Mouse (Mus musculus): Measurements from ENCODE around the gene Gm36245. TPM values are rescaled to one million over a fixed set of nuclear protein-coding genes. Genes with fewer than 3 reads are reported as not detected.

Gene Gm36245
- polyA plus RNA-seq (2015; fragmentation: Nextera tagmentation; extraction: Ambion mirVana): not detected in 2 replicates

GRCm38 (mm10) chr15:77598958-77599357 lies at the start of gene Gm36245:
Gm36245 (plus strand) TSS chr15:77599258.
- Histone ChIP-seq H3K9me3 (ENCODE audit: control insufficient read depth, low read length) (no peaks in the 10 kb centered on the region), H3K27ac (ENCODE audit: low read depth, low read length) (no peak within 1 kb of the TSS), H3K36me3 (ENCODE audit: control insufficient read depth, insufficient read depth, low read length) (no peaks in the 10 kb centered on the region), H3K4me2 (ENCODE audit: low read length) (no peak within 1 kb of the TSS), H3K4me1 (ENCODE audit: control insufficient read depth, insufficient read depth, low read depth, low read length) (no peaks in the 10 kb centered on the region), H3K4me3 (ENCODE audit: low read length) (no peak within 1 kb of the TSS), H3K9ac (ENCODE audit: low read depth, low read length) (no peak within 1 kb of the TSS), H3K27me3 (replicated peaks; ENCODE audit: control insufficient read depth, insufficient read depth, low read length) (no peaks in the 10 kb centered on the region)
- WGBS: 82% methylated on average over 1 of the region's 1 CpGs
- no peak for ATAC-seq

DNA sequence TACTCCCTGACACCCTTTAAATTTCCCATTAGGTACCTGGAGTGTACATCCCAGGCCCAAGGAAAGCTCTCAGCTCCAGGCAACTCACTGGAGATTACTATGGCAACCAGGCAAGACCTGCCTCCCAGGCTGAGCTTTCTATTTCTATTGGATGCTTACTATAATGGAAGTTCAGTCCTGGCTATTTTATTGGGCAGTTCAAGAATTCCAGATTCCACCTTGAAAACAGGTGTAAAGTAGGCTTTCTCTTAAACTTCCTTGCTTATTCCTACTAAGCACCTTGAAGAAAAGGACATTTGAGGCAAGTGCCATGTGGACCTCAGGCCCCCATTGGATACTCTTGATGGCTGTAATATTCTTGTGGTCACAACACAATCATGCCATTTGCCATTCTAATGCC lies 37.3 kb upstream of the Gm36245 start, which contains the start of gene 1700025B11Rik:
TSS of gene 1700025B11Rik (minus strand) at position 101 of the 400 bp plus-strand sequence.
- Histone ChIP-seq H3K4me2 (ENCODE audit: low read length) (no peak within 1 kb of the TSS), H3K9me3 (ENCODE audit: control insufficient read depth, low read length) (no peaks in the 10 kb centered on the region), H3K36me3 (ENCODE audit: control insufficient read depth, insufficient read depth, low read length) (no peaks in the 10 kb centered on the region), H3K9ac (ENCODE audit: low read depth, low read length) (no peak within 1 kb of the TSS), H3K27me3 (replicated peaks; ENCODE audit: control insufficient read depth, insufficient read depth, low read length) (no peaks in the 10 kb centered on the region), H3K4me3 (ENCODE audit: low read length) (no peak within 1 kb of the TSS), H3K27ac (ENCODE audit: low read depth, low read length) (no peak within 1 kb of the TSS), H3K4me1 (ENCODE audit: control insufficient read depth, insufficient read depth, low read depth, low read length) (no peaks in the 10 kb centered on the region)
- no peak for ATAC-seq

DNA sequence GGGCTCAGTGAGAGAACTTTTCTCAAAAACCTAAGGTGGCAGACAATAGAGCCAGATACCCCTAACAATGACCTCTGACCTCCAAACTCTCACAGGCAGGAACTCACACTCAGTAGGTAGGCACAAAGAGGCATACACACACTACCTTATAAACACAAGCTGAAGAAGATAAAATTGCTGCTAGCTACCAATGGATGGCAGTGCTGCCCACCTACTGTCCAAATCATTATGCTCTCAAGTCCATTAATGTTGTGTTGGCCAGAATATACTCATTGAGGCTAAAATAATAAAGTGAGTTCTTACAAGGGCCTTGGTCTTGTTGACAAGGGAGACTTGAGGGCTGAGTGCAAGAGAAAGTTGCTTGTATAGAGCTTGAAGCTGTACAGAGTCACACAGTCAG lies 35.8 kb upstream of the Gm36245 start:
- H3K27ac ChIP-seq (ENCODE audit: low read depth, low read length): no peak overlapping the region
- no peaks in the 10 kb centered on the region for H3K36me3 ChIP-seq (ENCODE audit: control insufficient read depth, insufficient read depth, low read length)
- H3K4me3 ChIP-seq (ENCODE audit: low read length): no peak overlapping the region
- no peaks in the 10 kb centered on the region for H3K4me1 ChIP-seq (ENCODE audit: control insufficient read depth, insufficient read depth, low read depth, low read length)
- no peaks in the 10 kb centered on the region for H3K27me3 ChIP-seq (replicated peaks; ENCODE audit: control insufficient read depth, insufficient read depth, low read length)
- ATAC-seq: no peak
- H3K9me3 ChIP-seq (ENCODE audit: control insufficient read depth, low read length): no peaks in the 10 kb centered on the region
- no peak overlapping the region for H3K9ac ChIP-seq (ENCODE audit: low read depth, low read length)
- no peak overlapping the region for H3K4me2 ChIP-seq (ENCODE audit: low read length)

- no peak overlapping the region for H3K4me3 ChIP-seq (ENCODE audit: low read length)
- H3K36me3 ChIP-seq (ENCODE audit: control insufficient read depth, insufficient read depth, low read length): no peaks in the 10 kb centered on the region
- no peaks in the 10 kb centered on the region for H3K9me3 ChIP-seq (ENCODE audit: control insufficient read depth, low read length)
- no peak for ATAC-seq
- H3K27me3 ChIP-seq (replicated peaks; ENCODE audit: control insufficient read depth, insufficient read depth, low read length): no peaks in the 10 kb centered on the region
- no peaks in the 10 kb centered on the region for H3K4me1 ChIP-seq (ENCODE audit: control insufficient read depth, insufficient read depth, low read depth, low read length)
- H3K9ac ChIP-seq (ENCODE audit: low read depth, low read length): no peak overlapping the region
- H3K27ac ChIP-seq (ENCODE audit: low read depth, low read length): no peak overlapping the region
- H3K4me2 ChIP-seq (ENCODE audit: low read length): no peak overlapping the region
- 93% methylated on average over 2 of the region's 2 CpGs for WGBS
Measured at GRCm38 (mm10) chr15:77578801-77579200, 20.3 kb upstream of the Gm36245 start.

- ATAC-seq: no peak
- H3K4me3 ChIP-seq (ENCODE audit: low read length): no peak overlapping the region
- no peaks in the 10 kb centered on the region for H3K36me3 ChIP-seq (ENCODE audit: control insufficient read depth, insufficient read depth, low read length)
- no peak overlapping the region for H3K27ac ChIP-seq (ENCODE audit: low read depth, low read length)
- H3K4me2 ChIP-seq (ENCODE audit: low read length): no peak overlapping the region
- H3K4me1 ChIP-seq (ENCODE audit: control insufficient read depth, insufficient read depth, low read depth, low read length): no peaks in the 10 kb centered on the region
- H3K9ac ChIP-seq (ENCODE audit: low read depth, low read length): no peak overlapping the region
- no peaks in the 10 kb centered on the region for H3K9me3 ChIP-seq (ENCODE audit: control insufficient read depth, low read length)
- H3K27me3 ChIP-seq (replicated peaks; ENCODE audit: control insufficient read depth, insufficient read depth, low read length): no peaks in the 10 kb centered on the region
- 95% methylated on average over 4 of the region's 4 CpGs for WGBS
Measured at GRCm38 (mm10) chr15:77579311-77579710, 19.7 kb upstream of the Gm36245 start.

DNA sequence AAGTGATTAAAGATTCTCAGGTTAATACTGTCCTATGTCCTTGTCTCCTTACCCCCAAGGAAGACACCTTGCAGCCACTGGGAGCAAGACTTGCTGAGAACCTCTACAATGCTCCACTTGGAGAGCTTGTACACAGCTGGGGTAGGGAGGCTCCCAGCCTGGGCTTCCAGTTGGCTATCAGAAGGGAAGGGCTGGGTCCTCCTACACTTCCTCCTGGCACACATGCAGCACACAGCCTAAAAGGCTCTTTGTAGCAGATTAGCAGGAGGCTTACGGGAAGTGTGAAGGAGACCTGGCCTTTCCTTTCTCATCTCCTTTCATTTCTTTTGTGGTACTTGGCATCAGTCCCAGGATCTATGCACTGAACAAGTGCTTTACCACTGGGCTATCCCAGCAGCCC lies 17.4 kb upstream of the Gm36245 start:
- Histone ChIP-seq H3K9me3 (ENCODE audit: control insufficient read depth, low read length) (no peaks in the 10 kb centered on the region), H3K9ac (ENCODE audit: low read depth, low read length) (no peak overlapping the region), H3K27me3 (replicated peaks; ENCODE audit: control insufficient read depth, insufficient read depth, low read length) (no peaks in the 10 kb centered on the region), H3K36me3 (ENCODE audit: control insufficient read depth, insufficient read depth, low read length) (no peaks in the 10 kb centered on the region), H3K27ac (ENCODE audit: low read depth, low read length) (no peak overlapping the region), H3K4me2 (ENCODE audit: low read length) (no peak overlapping the region), H3K4me1 (ENCODE audit: control insufficient read depth, insufficient read depth, low read depth, low read length) (no peaks in the 10 kb centered on the region), H3K4me3 (ENCODE audit: low read length) (no peak overlapping the region)
- ATAC-seq: peak; percentile 67
- 16% methylated on average over 1 of the region's 1 CpGs for WGBS

- H3K27ac ChIP-seq (ENCODE audit: low read depth, low read length): no peak overlapping the region
- no peak overlapping the region for H3K4me2 ChIP-seq (ENCODE audit: low read length)
- no peak overlapping the region for H3K9ac ChIP-seq (ENCODE audit: low read depth, low read length)
- ATAC-seq: no peak
- no peak overlapping the region for H3K4me3 ChIP-seq (ENCODE audit: low read length)
- H3K27me3 ChIP-seq (replicated peaks; ENCODE audit: control insufficient read depth, insufficient read depth, low read length): no peaks in the 10 kb centered on the region
- H3K4me1 ChIP-seq (ENCODE audit: control insufficient read depth, insufficient read depth, low read depth, low read length): no peaks in the 10 kb centered on the region
- H3K9me3 ChIP-seq (ENCODE audit: control insufficient read depth, low read length): no peaks in the 10 kb centered on the region
- no peaks in the 10 kb centered on the region for H3K36me3 ChIP-seq (ENCODE audit: control insufficient read depth, insufficient read depth, low read length)
Measured at GRCm38 (mm10) chr15:77587026-77587425, 12.0 kb upstream of the Gm36245 start.

- H3K4me2 ChIP-seq (ENCODE audit: low read length): no peak overlapping the region
- H3K4me3 ChIP-seq (ENCODE audit: low read length): no peak overlapping the region
- H3K4me1 ChIP-seq (ENCODE audit: control insufficient read depth, insufficient read depth, low read depth, low read length): no peaks in the 10 kb centered on the region
- no peaks in the 10 kb centered on the region for H3K36me3 ChIP-seq (ENCODE audit: control insufficient read depth, insufficient read depth, low read length)
- no peak for ATAC-seq
- H3K27me3 ChIP-seq (replicated peaks; ENCODE audit: control insufficient read depth, insufficient read depth, low read length): no peaks in the 10 kb centered on the region
- H3K9ac ChIP-seq (ENCODE audit: low read depth, low read length): no peak overlapping the region
- H3K9me3 ChIP-seq (ENCODE audit: control insufficient read depth, low read length): no peaks in the 10 kb centered on the region
- no peak overlapping the region for H3K27ac ChIP-seq (ENCODE audit: low read depth, low read length)
Measured at GRCm38 (mm10) chr15:77588981-77589380, 10.1 kb upstream of the Gm36245 start.

GRCm38 (mm10) chr15:77590881-77591280 lies 8.2 kb upstream of the Gm36245 start:
- H3K27ac ChIP-seq (ENCODE audit: low read depth, low read length): no peak overlapping the region
- no peak overlapping the region for H3K4me3 ChIP-seq (ENCODE audit: low read length)
- no peak overlapping the region for H3K9ac ChIP-seq (ENCODE audit: low read depth, low read length)
- H3K9me3 ChIP-seq (ENCODE audit: control insufficient read depth, low read length): no peaks in the 10 kb centered on the region
- no peaks in the 10 kb centered on the region for H3K27me3 ChIP-seq (replicated peaks; ENCODE audit: control insufficient read depth, insufficient read depth, low read length)
- H3K4me2 ChIP-seq (ENCODE audit: low read length): no peak overlapping the region
- no peak for ATAC-seq
- no peaks in the 10 kb centered on the region for H3K36me3 ChIP-seq (ENCODE audit: control insufficient read depth, insufficient read depth, low read length)
- H3K4me1 ChIP-seq (ENCODE audit: control insufficient read depth, insufficient read depth, low read depth, low read length): no peaks in the 10 kb centered on the region
- 86% methylated on average over 2 of the region's 2 CpGs for WGBS

- Histone ChIP-seq H3K9me3 (ENCODE audit: control insufficient read depth, low read length) (no peaks in the 10 kb centered on the region), H3K27me3 (replicated peaks; ENCODE audit: control insufficient read depth, insufficient read depth, low read length) (no peaks in the 10 kb centered on the region), H3K9ac (ENCODE audit: low read depth, low read length) (no peak overlapping the region), H3K4me2 (ENCODE audit: low read length) (no peak overlapping the region), H3K4me1 (ENCODE audit: control insufficient read depth, insufficient read depth, low read depth, low read length) (no peaks in the 10 kb centered on the region), H3K4me3 (ENCODE audit: low read length) (no peak overlapping the region), H3K27ac (ENCODE audit: low read depth, low read length) (no peak overlapping the region), H3K36me3 (ENCODE audit: control insufficient read depth, insufficient read depth, low read length) (no peaks in the 10 kb centered on the region)
- 82% methylated on average over 1 of the region's 1 CpGs for WGBS
- ATAC-seq: no peak
Measured at GRCm38 (mm10) chr15:77593557-77593956, 5.5 kb upstream of the Gm36245 start.

Data from hindbrain, embryonic 16.5 days (tissue).